Mouse (Mus musculus): ENCODE measurements around the gene Nt5c.
"Not testable (repeated sequence)": the region's sequence is repeated elsewhere in the genome, so short reads cannot be mapped to it uniquely, and the experiment has no call there.

Nt5c gene

GRCm38 (mm10) chr11:115472183-115472582 is 19.5 kb downstream of the Nt5c start:
- DNase-seq (ENCODE audit: extremely low spot score, low read depth, low spot score) = no peak

- no peak for DNase-seq (ENCODE audit: extremely low spot score, low read depth, low spot score)
Measured at GRCm38 (mm10) chr11:115467217-115467618, 24.4 kb downstream of the Nt5c start.

DNA sequence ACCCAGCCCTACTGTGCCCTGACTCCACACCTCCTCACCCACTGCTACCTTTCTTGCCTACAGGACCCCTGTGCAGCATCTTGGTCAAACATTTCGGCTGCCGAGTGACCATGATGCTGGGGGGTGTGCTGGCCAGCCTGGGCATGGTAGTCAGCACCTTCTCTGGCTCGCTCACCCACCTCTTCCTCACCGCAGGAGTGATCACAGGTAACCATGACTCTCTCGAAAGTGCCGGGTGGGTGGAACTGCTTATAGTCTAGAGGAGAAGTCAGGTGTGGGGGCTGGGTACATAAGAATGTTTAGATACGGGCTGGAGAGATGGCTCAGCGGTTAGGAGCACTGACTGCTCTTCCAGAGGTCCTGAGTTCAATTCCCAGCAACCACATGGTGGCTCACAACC is 26.8 kb downstream of the Nt5c start:
- DNase-seq (ENCODE audit: extremely low spot score, low read depth, low spot score) = no peak

DNA sequence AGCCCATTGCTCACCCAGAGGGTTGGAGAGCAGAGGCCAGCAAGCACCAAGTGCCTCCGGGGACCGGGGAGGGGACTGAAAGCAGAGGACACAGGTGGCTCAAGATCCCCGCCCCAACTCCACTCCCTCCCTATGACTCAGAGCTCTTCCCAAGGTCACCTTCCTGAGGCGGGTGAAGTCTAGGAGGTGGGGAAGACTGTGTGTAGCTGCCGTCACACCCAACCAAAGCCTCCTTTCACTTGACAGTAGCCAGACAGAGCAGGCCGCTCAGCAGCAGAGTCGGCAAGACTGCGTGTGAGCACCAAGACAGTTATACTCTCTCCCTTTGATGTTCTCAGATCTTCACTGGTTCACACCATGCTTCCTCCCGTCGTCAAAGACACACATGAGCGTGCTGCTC is 28.3 kb downstream of the Nt5c start:
- DNase-seq (ENCODE audit: extremely low spot score, low read depth, low spot score) = no peak

DNA sequence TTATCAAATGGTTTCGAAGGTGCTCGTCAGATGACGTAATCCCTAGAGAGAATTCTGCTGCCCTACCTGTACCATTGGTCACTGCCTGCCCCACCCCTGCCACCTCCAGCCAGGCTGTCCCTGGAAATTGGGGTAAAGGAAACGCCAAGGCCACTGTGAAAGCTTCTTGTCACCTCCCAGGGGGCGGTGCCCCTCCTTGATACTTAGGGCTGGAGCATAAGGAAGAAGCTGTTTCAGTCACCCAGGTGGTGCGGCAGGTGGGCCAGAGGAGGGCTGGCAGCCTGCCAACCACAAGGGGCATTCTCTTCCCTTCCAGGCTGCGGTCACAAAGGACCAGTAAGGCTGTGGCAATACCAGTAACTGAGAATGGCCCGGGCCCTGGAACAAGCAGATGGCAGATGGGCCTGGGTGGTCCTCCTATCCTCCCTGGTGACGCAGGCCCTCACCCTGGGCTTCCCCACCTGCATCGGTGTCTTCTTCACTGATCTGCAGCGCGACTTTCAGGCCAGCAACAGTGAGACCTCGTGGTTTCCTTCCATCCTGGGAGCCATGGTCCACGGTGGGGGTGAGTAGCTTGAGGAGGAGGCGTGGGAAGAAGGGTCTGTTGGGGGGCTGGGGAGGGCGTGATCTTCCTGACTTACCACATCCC is 29.3 kb downstream of the Nt5c start, which contains the start of gene Slc16a5:
Slc16a5 (plus strand) TSS at position 232 of the 649 bp plus-strand sequence.
- DNase-seq (ENCODE audit: extremely low spot score, low read depth, low spot score) = no peak

- DNase-seq (ENCODE audit: extremely low spot score, low read depth, low spot score) = no peak
Measured at GRCm38 (mm10) chr11:115461846-115462242, 29.8 kb downstream of the Nt5c start.

- no peak for DNase-seq (ENCODE audit: extremely low spot score, low read depth, low spot score)
Measured at GRCm38 (mm10) chr11:115460976-115461375, 30.7 kb downstream of the Nt5c start.

DNA sequence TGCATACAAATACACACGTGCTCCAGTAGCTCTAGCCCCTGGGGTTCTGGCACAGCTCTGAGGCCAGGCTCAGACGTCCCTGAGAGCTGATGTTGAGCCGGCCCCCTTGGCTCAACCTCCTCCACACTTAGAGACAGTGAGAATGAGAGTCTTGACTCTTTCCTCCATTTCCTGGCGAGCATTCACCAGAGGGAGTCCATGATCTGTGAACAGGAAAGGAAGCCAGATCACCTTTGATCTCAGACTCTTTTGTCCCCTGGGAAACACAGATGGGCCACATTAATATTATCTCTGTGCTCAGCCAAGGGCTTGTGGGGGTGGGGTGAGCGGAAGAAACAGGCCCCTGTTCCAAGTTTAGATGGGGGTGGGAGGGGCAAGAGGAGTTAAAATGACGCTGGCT is 34.3 kb downstream of the Nt5c start:
- no peak for DNase-seq (ENCODE audit: extremely low spot score, low read depth, low spot score)

- no peak for DNase-seq (ENCODE audit: extremely low spot score, low read depth, low spot score)
Measured at GRCm38 (mm10) chr11:115456182-115456581, 35.5 kb downstream of the Nt5c start.

DNA sequence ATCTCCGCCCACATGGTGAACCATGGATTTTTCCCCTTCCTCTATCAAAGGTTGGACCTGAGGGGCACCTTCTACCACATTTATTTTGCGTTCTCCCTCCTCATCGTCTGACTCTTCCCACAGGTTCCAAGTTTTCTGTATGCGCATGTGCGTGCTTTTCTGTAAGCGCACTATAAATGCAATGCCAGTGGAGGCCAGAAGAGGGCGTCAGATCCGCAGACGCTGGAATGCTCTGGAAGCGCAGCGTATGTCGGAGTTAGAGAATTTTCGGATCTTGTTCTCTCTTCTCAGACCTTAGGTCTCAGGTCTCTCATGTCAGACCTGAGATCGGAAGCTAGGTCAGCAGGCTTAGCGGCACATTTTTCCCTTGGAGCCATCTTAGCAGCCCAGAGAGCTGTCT is 36.0 kb downstream of the Nt5c start:
- DNase-seq (ENCODE audit: extremely low spot score, low read depth, low spot score) = no peak

GRCm38 (mm10) chr11:115454822-115455221 is 36.8 kb downstream of the Nt5c start:
- DNase-seq (ENCODE audit: extremely low spot score, low read depth, low spot score) = not testable (repeated sequence)

DNA sequence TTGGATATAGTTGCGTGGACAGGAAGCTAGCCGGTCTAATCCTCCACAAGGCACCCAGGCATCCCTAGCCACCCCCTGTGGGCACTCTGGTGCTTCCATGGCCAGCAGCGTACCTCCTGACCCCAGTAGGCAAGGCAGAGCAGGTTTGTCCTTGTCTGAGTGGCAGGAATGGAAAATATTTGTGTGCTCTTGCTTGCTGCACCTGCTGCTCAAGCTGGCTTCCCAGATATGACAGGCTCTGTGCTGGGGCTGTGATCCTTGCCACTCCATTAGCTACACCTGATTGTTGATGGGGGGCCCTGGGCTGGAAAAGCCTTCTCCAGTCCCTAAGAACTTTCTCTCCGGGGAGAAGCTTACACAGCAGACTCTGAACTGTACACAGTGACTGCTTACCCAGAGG is 38.4 kb downstream of the Nt5c start:
- no peak for DNase-seq (ENCODE audit: extremely low spot score, low read depth, low spot score)

DNA sequence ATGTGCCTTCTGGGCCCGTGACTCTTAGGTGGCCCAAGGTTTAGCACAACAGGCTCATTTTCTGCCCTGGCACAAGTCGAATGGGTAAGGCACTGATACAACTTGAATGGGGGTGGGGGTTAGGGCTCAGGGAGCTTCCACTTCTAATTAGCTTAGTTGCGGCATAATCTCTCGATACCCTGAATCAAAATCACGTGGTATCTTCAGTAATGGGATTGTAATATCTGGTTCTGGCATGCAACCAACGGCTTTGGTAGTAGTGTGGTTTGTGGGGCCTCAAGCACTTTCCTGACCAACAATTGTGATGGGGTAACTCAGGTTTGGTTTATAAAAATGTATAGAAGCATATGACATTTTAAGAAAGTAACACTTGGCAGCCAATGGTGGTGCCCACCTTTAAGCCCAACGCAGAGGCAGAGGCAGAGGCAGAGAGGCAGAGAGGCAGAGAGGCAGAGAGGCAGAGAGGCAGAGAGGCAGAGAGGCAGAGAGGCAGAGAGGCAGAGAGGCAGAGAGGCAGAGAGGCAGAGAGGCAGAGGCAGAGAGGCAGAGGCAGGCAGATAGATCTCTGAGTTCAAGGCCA is 39.3 kb downstream of the Nt5c start:
- no peak for DNase-seq (ENCODE audit: extremely low spot score, low read depth, low spot score)

GRCm38 (mm10) chr11:115451781-115452241 is 39.9 kb downstream of the Nt5c start:
- DNase-seq (ENCODE audit: extremely low spot score, low read depth, low spot score) = no peak

DNA sequence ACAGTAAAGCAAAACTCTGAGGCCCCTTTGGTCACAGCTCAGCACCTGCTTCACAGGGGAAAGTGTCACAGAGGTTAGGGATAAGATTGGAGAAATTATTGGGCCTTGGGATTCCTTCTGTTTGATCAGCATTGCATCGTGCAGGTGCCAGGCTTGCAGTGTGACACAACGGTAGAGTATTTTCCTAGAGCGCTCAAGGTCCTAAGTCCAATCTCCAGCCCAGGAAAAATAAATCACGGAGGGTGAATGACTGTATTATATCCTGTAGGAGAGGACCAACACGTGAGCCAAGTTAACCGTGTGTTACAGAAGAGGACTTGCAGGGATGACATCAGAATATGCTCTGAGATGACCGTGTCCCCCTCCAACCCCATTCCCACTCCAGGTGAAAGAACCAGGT is 41.5 kb downstream of the Nt5c start:
- DNase-seq (ENCODE audit: extremely low spot score, low read depth, low spot score) = no peak

DNA sequence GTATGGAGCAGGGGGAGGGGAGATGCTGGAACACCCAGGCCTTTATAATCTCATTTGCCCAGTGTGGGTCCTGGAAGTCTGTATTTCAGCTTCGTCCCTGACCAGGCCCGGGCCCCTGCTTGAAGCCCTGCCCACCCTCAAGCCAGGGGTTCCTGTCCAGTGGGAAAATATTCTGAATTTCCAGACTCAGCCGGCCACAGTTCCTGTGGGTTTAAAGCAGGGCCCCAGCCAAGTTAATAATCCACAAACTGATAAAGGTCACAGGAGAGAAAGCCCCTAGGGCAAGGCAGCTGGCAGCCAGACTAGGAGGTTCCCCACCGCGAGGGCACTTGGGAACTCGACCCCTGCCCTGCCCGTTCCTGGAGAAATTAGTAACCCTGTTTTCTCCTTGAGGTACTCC is 42.7 kb downstream of the Nt5c start:
- no peak for DNase-seq (ENCODE audit: extremely low spot score, low read depth, low spot score)

- no peak for DNase-seq (ENCODE audit: extremely low spot score, low read depth, low spot score)
Measured at GRCm38 (mm10) chr11:115448075-115448474, 43.6 kb downstream of the Nt5c start.

DNA sequence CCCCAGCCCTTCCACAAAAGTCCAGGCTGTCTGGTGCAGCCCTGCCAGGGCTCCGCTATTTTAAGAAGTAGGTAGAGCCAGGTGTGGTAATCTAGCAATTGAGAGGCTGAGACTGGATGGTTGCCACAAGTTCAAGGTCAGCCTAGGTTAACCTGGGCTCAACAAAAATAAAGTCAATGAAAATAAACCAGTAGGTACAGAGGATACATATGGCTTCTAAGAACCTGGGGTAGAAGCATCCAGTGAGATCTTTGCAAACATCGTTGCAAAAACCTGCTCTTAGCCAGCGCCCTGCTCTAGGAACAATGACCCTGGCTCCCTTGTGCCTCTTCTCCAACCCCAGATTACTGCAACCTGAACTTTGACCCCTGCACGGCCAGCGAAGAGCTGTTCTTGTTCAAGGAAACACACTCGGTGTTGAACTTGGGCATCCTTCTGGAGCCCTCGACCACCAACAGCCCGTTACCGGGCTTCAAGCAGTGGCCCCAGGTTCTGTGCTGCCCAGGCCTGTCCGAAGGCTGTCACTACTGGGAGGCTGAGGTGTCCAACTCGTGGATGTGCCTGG is 44.3 kb downstream of the Nt5c start:
- DNase-seq (ENCODE audit: extremely low spot score, low read depth, low spot score) = no peak

DNA sequence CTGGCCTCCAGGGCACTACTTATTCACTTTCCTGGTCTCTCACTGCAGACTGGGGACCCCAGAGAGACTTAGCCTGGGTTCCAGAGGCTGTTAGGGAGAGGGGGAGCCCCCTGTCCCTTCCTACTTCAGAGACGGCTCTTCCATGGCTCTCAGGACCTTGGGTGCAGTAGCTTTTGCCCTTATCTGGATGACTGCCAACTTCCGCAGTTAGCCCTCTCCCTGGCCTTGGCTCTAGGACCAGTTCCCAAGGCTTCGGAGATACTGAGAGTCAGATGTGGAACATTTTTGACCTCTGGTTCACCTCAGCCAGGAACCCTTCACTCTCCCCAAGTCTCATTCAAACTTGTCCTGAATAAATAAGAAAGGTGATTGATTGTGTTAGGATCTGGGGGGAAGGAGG is 44.8 kb downstream of the Nt5c start:
- no peak for DNase-seq (ENCODE audit: extremely low spot score, low read depth, low spot score)

DNA sequence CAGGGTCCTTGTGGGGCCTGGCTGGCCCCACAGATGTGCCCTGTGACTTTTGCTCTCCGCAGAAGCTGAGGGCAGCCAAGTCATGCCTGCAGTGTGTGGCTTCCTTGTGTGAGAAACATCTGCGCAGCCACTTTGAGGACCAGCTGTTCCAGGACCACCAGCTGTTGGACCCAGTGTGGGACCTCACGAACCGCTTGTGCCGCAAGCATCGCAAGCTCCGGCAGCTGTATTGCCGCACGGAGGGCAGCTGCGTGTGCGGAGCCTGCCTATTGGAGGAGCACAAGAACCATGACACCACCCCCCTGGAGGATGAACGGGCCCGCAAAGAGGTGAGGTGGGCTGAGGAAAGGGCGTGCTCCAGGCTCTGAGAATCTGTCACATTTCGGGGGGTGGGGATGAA is 50.2 kb downstream of the Nt5c start:
- no peak for DNase-seq (ENCODE audit: extremely low spot score, low read depth, low spot score)
